Mouse (Mus musculus): ENCODE measurements around the gene Hjurp. TPM values are rescaled to one million over a fixed set of nuclear protein-coding genes. Genes with fewer than 3 reads are reported as not detected.
"Not testable (repeated sequence)": the region's sequence is repeated elsewhere in the genome, so short reads cannot be mapped to it uniquely, and the experiment has no call there.

The Hjurp gene
- polyA plus RNA-seq, 1 experiment: 67.6 TPM

- peak; percentile 43 for DNase-seq (ENCODE audit: low spot score)
Measured at GRCm38 (mm10) chr1:88240579-88240978, 36.9 kb downstream of the Hjurp start.

- peak; percentile 34 for DNase-seq (ENCODE audit: low spot score)
Measured at GRCm38 (mm10) chr1:88240072-88240471, 37.4 kb downstream of the Hjurp start.

- no peak for DNase-seq (ENCODE audit: low spot score)
Measured at GRCm38 (mm10) chr1:88238771-88239170, 38.7 kb downstream of the Hjurp start.

DNA sequence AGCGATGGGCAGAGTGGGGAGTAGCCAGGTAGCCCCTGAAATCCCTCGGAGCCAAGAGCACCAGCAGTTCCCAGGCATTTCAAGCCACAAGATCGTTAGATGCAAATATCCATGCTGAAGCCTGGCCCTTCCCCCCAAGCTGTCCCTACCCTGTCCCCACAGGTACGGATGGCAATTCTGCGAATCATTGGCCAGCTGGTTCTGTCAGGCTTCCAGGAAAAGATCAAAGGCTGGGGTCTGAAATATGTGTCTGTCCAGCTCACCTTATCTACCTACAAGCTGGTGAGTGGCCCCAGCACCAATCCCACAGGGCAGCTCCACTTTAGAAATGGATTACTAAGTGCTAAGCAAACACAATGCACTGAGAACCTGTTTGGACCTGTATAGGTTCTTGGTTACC lies 40.1 kb downstream of the Hjurp start:
- peak; percentile 57 for DNase-seq (ENCODE audit: low spot score)

DNA sequence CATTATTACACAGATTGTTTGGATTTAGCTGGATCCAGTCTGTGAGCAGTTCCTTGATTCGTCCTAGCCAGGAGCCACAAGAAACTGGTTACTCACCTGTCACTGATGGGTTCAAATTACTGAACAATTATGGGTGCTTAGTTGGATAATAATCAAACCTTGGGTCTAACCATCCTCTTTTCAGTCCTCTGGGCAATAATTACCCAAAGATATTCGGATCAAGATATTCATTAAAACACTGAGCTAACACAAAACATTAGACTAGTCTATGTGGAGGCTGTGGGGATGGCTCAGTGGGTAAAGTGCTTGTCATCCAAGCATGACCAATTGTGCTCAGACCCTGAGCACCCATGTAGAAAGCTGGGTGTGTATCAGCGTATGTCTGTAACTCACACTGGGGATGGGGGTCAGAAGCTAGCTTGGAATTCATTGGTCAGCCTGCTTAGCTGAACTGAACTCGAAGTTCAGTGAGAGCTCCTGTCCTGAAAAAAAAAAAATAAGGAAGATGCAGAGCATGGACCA lies 41.5 kb downstream of the Hjurp start:
- no peak for DNase-seq (ENCODE audit: low spot score)

DNA sequence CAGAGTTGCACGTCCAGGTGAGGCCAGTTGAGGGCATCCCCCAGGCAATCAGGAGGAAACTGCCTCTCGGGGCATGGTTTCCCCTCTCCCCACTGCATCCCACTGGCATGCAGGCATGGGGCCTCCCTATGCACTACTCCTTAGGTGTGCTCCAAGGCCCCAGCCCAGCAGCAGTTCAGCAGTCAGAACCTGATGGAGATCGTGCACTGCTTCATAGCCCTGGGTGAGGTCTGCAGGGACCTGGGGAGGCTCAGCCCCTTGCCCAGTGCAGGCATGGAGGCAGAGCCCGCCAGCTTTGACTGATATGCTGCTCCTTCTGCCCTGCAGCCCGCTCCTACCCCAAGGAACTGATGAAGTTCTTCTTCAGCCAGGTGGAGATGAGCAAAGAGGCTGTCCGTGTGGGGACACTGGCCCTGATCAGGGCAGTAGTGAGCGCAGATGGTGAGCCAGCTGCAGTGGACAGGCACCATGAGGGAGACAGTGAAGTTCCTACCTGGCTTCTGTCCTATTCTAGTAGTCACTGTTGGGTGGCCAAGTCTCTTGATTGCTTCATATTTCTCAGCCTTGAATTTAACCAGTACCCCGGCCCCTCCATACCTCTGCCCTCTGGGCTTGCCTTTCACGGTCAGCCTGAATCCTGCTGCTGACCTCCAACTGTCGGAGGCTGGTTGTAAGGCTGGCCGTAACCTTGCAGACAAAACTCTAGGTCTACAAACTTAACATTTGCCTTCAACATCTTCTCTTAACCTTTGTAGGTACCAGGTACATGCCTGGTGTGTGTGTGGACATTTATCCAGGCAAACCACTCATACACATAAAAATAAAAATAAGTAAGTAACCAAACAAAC lies 42.2 kb downstream of the Hjurp start:
- peak; percentile 49 for DNase-seq (ENCODE audit: low spot score)

DNA sequence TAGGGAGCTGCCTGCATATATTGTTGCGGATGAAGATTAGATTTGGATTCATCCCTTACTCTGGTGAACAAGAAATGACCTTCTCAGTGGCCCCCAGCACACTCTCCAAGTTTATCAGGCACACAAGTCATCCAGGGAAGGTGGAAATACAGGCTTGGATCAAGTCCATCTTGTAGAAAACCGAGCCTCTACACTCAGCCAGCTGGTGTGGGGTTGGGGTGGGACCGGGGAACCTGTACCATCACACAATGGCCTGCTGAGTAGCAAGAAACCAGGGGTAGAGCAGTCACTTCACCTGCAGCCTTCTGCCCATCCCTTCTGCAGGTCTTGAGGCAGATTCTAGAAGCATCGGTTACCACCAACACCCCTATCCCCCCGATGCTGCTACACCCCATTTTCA lies 42.8 kb downstream of the Hjurp start:
- no peak for DNase-seq (ENCODE audit: low spot score)

GRCm38 (mm10) chr1:88234248-88234610 lies 43.2 kb downstream of the Hjurp start:
- no peak for DNase-seq (ENCODE audit: low spot score)

GRCm38 (mm10) chr1:88233421-88234247 lies 43.8 kb downstream of the Hjurp start:
- DNase-seq (ENCODE audit: low spot score): peak; percentile 48

- peak; percentile 32 for DNase-seq (ENCODE audit: low spot score)
Measured at GRCm38 (mm10) chr1:88232664-88233380, 44.6 kb downstream of the Hjurp start.

GRCm38 (mm10) chr1:88231803-88232499 lies 45.5 kb downstream of the Hjurp start:
- DNase-seq (ENCODE audit: low spot score): no peak

DNA sequence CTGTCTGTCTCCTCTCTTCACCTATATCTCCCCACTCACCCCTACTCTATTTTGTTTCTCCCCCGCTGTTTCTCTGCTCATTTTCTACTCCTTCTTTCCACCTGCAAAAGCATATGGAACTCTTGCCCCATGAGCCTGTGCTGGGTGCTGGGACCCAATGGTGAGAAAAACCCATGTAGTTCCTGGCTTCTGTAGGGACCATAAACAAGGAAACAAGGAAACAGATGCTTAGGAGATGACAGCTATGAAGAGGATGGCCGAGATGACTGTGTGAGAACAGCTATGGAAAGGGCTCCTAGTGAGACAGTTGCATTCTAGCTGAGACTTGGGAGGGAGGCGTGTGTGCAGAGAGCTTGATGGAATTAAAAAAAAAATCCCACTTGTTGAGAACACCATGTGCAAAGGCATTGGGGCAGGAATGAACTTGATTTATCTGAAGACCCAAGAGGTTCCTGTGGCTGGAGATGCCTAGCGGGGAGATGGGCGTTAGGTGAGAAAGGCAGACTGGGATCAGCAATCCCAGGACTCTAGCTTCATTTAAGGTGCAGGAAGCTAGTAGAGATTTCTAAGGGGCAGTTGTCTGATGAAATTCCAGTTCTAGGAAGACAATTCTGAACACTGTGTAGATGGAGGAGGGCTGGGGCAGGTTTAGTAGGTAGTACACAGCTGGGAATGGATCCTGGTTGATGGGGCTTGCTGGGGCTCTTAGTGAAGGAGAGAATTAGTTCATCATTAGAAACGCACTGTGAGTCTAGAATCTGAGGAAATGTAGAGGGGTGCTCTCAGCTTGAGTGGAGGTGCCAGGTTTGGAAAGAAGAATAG lies 46.2 kb downstream of the Hjurp start:
- DNase-seq (ENCODE audit: low spot score): no peak

- DNase-seq (ENCODE audit: low spot score): peak; percentile 32
Measured at GRCm38 (mm10) chr1:88230421-88230820, 47.0 kb downstream of the Hjurp start.

GRCm38 (mm10) chr1:88229986-88230385 lies 47.4 kb downstream of the Hjurp start:
- peak; percentile 32 for DNase-seq (ENCODE audit: low spot score)

- no peak for DNase-seq (ENCODE audit: low spot score)
Measured at GRCm38 (mm10) chr1:88229566-88229965, 47.9 kb downstream of the Hjurp start.

DNA sequence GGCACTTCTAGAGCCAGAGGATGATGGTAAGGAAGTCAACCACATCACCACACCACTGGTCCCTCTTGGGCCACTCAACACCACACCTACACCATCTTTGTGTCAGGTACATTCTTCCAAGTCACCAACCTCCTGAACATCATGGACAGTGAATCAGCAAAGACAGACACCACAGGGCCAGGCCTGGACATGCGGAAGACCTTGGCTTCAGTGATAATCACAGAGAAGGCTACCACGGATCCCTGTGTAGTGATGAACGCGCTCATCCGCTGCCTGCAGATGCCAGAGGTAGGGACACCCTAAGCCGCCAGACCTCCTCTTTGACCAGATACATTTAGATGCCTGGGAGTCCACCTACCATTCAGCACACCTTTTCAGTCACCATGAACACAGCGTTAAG lies 49.3 kb downstream of the Hjurp start:
- DNase-seq (ENCODE audit: low spot score): peak; percentile 41

GRCm38 (mm10) chr1:88227482-88227881 lies 50.0 kb downstream of the Hjurp start:
- no peak for DNase-seq (ENCODE audit: low spot score)

- DNase-seq (ENCODE audit: low spot score): no peak
Measured at GRCm38 (mm10) chr1:88226670-88227379, 50.6 kb downstream of the Hjurp start, which contains the start of gene Mroh2a. Gene Mroh2a (plus strand): TSS chr1:88226986.

DNA sequence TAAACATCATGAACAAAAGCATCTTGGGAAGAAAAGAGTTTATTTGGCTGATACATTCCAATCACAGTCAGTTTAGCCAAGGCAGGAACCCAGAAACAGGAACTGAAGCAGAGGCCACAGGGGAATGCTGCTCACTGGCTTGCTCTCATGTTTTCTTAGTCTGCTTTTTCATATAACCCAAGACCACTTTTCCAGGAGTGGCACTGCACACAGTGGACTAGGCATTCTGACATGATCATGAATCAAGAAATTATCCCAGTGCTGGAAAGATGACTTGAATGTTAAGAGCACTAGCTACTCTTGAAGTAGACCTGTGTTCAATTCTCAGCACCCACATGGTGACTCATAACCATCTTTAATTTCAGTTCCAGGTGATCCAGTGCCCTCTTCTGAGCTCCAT lies 51.7 kb downstream of the Hjurp start:
- DNase-seq (ENCODE audit: low spot score): no peak

DNA sequence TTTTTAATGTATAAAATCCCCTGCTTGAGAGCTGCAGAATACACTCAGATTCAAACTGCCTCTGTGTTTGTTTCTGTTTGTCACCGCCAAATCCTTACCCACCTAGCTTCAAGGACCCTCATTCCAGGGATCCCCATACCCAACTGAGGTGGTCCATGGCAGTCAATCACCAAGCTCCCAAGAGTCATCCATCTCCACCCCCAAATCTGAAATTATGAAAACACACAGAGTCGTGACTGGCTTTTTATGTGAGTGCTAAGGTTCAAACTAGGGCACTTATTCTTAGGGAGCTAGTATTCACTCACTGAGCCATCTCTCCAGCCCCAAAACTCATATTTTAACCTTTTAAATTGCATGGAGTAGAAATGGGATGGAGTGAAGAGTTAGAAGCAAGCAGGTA lies 52.1 kb downstream of the Hjurp start:
- not testable (repeated sequence) for DNase-seq (ENCODE audit: low spot score)
